Comparison of ENCODE assay signal across 9 mouse cellular contexts in genomic region chr6:30469370-30469769, GRCm38 (mm10). TPM values are rescaled to one million over a fixed set of nuclear protein-coding genes. Genes with fewer than 3 reads are reported as not detected.
DNase-seq lines count a peak whose midpoint lies in the region; ATAC-seq and TF ChIP-seq lines count a peak whose summit lies in the region.
"Had no signal": no experiment of that assay in that cellular context is flagged by ENCODE, and none has a peak within 500 bp of the region (broad histone marks: within the 10 kb centered on the region; RNA-seq: fewer than 3 reads in every experiment).

No protein-coding gene starts in this region.

- ATAC-seq in kidney, embryonic 15.5 days (replicated peaks; ENCODE audit: low FRiP score), result peak; percentile 63; the same call in 1 of the 2 replicates
- ATAC-seq in hindbrain, postnatal 0 days, result peak; percentile 67
- ATAC-seq in CD4-positive, CD25-positive, alpha-beta regulatory T cell, adult 4 months, result no peak
- ATAC-seq in activated CD4-positive, CD25-positive, alpha-beta regulatory T cell, adult 4 months, result no peak

- peak; percentile 34 for TF ChIP-seq CTCF in hindbrain, postnatal 0 days (IDR thresholded peaks at IDR 0.05; ENCODE audit: low read depth)

- H3K4me2 ChIP-seq in kidney, embryonic 15.5 days, result no peak overlapping the region
- no peak overlapping the region for H3K4me2 ChIP-seq in hindbrain, postnatal 0 days (ENCODE audit: low read depth, low read length)

- no peak overlapping the region for H3K9ac ChIP-seq in kidney, embryonic 15.5 days
- H3K9ac ChIP-seq in hindbrain, postnatal 0 days (replicated peaks; ENCODE audit: low read length), result no peak overlapping the region

- H3K27me3 ChIP-seq in kidney, embryonic 15.5 days, result no peaks in the 10 kb centered on the region
- H3K27me3 ChIP-seq in hindbrain, postnatal 0 days (ENCODE audit: insufficient read depth, low read length), result no peaks in the 10 kb centered on the region

- no peak overlapping the region for H3K4me3 ChIP-seq in kidney, embryonic 15.5 days (replicated peaks)
- H3K4me3 ChIP-seq in hindbrain, postnatal 0 days (ENCODE audit: low read length), result no peak overlapping the region

- H3K4me1 ChIP-seq in kidney, embryonic 15.5 days, result peaks cover 46% of the 10 kb centered on the region
- peaks cover 12% of the 10 kb centered on the region for H3K4me1 ChIP-seq in hindbrain, postnatal 0 days (ENCODE audit: insufficient read depth, low read length)

- DNase-seq in kidney, postnatal 25 days, result no peak
- peak; percentile 68 for DNase-seq in NIH3T3 (ENCODE audit: low read depth)
- DNase-seq in cerebellum, postnatal 25 days, result peak; percentile 88
- peak; percentile 60 for DNase-seq in hindbrain, postnatal 0 days (ENCODE audit: low spot score)
- no peak for DNase-seq in lung, adult 18-20 months

- H3K36me3 ChIP-seq in kidney, embryonic 15.5 days, result no peaks in the 10 kb centered on the region
- H3K36me3 ChIP-seq in hindbrain, postnatal 0 days (ENCODE audit: insufficient read depth, low read length), result no peaks in the 10 kb centered on the region

- WGBS in kidney, embryonic 15.5 days, result 76% methylated on average over 12 of the region's 12 CpGs
- 32% methylated on average over 11 of the region's 12 CpGs for WGBS in hindbrain, postnatal 0 days

- H3K27ac ChIP-seq in kidney, embryonic 15.5 days, result peak overlapping the region; percentile 62
- peak overlapping the region; percentile 72 for H3K27ac ChIP-seq in hindbrain, postnatal 0 days

- no peaks in the 10 kb centered on the region for H3K9me3 ChIP-seq in kidney, embryonic 15.5 days (replicated peaks)
- H3K9me3 ChIP-seq in hindbrain, postnatal 0 days (ENCODE audit: low read length), result no peaks in the 10 kb centered on the region

RNA-seq across cellular contexts. Expression of gene Tmem209, which starts 40.2 kb away (rescaled TPM):
- polyA plus RNA-seq in kidney, embryonic 15.5 days (2015; fragmentation: Nextera tagmentation; extraction: Ambion mirVana), result 44.5 and 46.6 TPM in 2 replicates
- 35.3 and 50.0 TPM in 2 replicates for total RNA-seq in hindbrain, postnatal 0 days (2014; rRNA removed)
- 23.2 and 25.0 TPM in 2 replicates for polyA plus RNA-seq in hindbrain, postnatal 0 days (2015; fragmentation: Nextera tagmentation; extraction: Ambion mirVana)
- polyA plus RNA-seq in CD4-positive, CD25-positive, alpha-beta regulatory T cell, adult 4 months (2017; shearing (Covaris generic)), result 10 to 100 TPM; 59.9 to 60.8 TPM
- polyA plus RNA-seq in activated CD4-positive, CD25-positive, alpha-beta regulatory T cell, adult 4 months (2017; shearing (Covaris generic)), result 10 to 100 TPM; 48.4 to 59.2 TPM

RNA-seq across cellular contexts. Expression of gene Ssmem1, which starts 40.3 kb away (rescaled TPM):
- not detected in 2 replicates for polyA plus RNA-seq in kidney, embryonic 15.5 days (2015; fragmentation: Nextera tagmentation; extraction: Ambion mirVana)
- total RNA-seq in hindbrain, postnatal 0 days (2014; rRNA removed), result 0.26 TPM in 1 of 2 replicates, not detected in the other
- 0.18 and 0.39 TPM in 2 replicates for polyA plus RNA-seq in hindbrain, postnatal 0 days (2015; fragmentation: Nextera tagmentation; extraction: Ambion mirVana)
- polyA plus RNA-seq in CD4-positive, CD25-positive, alpha-beta regulatory T cell, adult 4 months (2017; shearing (Covaris generic)), result not detected
- polyA plus RNA-seq in activated CD4-positive, CD25-positive, alpha-beta regulatory T cell, adult 4 months (2017; shearing (Covaris generic)), result not detected
- total RNA-seq: liver, adult 2 months had no signal
- polyA plus RNA-seq: liver, adult 2 months had no signal

Comparison
In these comparisons a context has a peak if more than half of its experiments do, and no peak if none do; other contexts are left out.
1. ATAC-seq: peak in kidney, embryonic 15.5 days (single experiment) and hindbrain, postnatal 0 days (single experiment); none in CD4-positive, CD25-positive, alpha-beta regulatory T cell, adult 4 months (single experiment) and activated CD4-positive, CD25-positive, alpha-beta regulatory T cell, adult 4 months (single experiment).
2. DNase-seq: peak in NIH3T3 (single experiment), cerebellum, postnatal 25 days (2 of 2) and hindbrain, postnatal 0 days (single experiment); none in kidney, postnatal 25 days (0 of 2) and lung, adult 18-20 months (0 of 2).